Mouse (Mus musculus): ENCODE results near the gene Nrp2. TPM values are rescaled to one million over a fixed set of nuclear protein-coding genes. Genes with fewer than 3 reads are reported as not detected.

Gene Nrp2
- polyA plus RNA-seq, 1 experiment from 2014 or later = 12.5 TPM

- Histone ChIP-seq H3K9me3 (ENCODE audit: control insufficient read depth, low read length) (no peaks in the 10 kb centered on the region), H3K36me3 (ENCODE audit: control insufficient read depth, insufficient read depth, low read length) (no peaks in the 10 kb centered on the region), H3K4me1 (ENCODE audit: control insufficient read depth, insufficient read depth, low read length) (peaks cover 20% of the 10 kb centered on the region), H3K9ac (ENCODE audit: low read length) (no peak overlapping the region), H3K4me2 (peak overlapping the region; percentile 98), H3K27me3 (ENCODE audit: control insufficient read depth, insufficient read depth, low read length) (peaks cover 49% of the 10 kb centered on the region), H3K4me3 (ENCODE audit: low read depth, low read length) (no peak overlapping the region), H3K27ac (ENCODE audit: low read depth, low read length) (no peak overlapping the region)
- DNase-seq (ENCODE audit: low spot score, missing footprints) (peak; percentile 92), ATAC-seq (ENCODE audit: low FRiP score) (no peak)
- WGBS = 8% methylated on average over 17 of the region's 17 CpGs
Observed at GRCm38 (mm10) chr1:62707913-62708860, 5.1 kb downstream of the Nrp2 start.

DNA sequence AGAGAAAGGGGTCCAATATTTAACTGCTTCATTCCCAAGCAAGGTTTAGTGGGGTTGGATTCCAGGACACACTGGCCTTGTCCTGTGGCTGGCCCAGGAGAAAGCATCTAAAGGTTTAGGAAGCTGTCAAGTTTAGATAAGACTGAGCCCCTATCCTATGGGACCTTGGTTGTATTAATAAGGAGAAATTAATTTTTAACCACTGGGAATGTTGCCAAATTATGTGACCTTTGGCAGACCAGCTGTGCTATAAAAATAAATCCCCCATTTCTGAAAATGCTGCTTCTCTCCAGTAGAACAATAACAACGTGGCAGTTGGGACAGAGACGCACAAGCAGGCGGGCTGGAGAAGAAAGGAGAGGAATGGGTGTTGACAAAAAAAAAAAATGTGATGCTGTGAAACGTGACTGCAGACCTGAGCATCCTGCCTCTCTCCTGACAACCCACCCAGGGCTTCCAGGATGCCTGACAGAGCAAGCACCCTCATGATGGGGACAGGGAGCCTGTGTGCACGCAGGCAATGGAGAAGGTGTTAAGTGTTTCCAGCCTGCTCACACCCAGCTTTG is 6.8 kb downstream of the Nrp2 start:
- Histone ChIP-seq H3K27me3 (ENCODE audit: control insufficient read depth, insufficient read depth, low read length) (peaks cover 41% of the 10 kb centered on the region), H3K4me2 (no peak overlapping the region), H3K4me1 (ENCODE audit: control insufficient read depth, insufficient read depth, low read length) (peaks cover 20% of the 10 kb centered on the region), H3K27ac (ENCODE audit: low read depth, low read length) (no peak overlapping the region), H3K9ac (ENCODE audit: low read length) (no peak overlapping the region), H3K36me3 (ENCODE audit: control insufficient read depth, insufficient read depth, low read length) (no peaks in the 10 kb centered on the region), H3K9me3 (ENCODE audit: control insufficient read depth, low read length) (no peaks in the 10 kb centered on the region), H3K4me3 (ENCODE audit: low read depth, low read length) (no peak overlapping the region)
- no peak for ATAC-seq (ENCODE audit: low FRiP score)
- 60% methylated on average over 5 of the region's 5 CpGs for WGBS
- no peak for DNase-seq (ENCODE audit: low spot score, missing footprints)

DNA sequence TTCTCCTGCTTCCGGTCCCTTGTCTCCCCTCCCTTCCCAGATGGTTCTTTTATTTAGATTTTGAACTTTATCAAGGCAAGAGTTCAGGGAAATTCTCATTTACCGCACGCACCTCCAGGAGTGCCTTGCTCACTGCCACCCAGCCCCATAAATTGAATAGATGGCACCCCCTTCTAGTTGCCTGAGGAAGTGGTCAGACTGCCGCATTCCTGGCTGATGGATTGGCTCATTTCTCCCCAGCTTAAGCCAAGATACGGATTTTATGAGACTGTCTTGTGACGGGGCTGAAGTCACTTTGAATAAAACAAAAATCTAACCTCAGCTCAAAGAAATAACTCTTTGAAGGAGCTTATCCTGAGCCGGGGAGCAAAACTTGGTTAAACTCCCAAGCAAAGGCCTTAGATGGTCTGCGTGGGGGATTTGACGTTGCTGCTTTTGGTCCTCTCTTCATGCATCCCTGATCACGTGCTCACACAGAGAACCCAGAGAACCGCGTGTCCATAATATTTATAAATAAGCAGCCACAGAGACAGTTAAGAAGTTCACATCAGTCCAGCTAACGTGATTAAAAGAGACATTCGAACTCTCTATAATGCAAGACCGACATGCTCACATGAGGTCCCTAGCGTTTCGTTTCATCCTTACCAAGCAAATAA is 10.1 kb downstream of the Nrp2 start:
- Histone ChIP-seq H3K9ac (ENCODE audit: low read length) (no peak overlapping the region), H3K4me1 (ENCODE audit: control insufficient read depth, insufficient read depth, low read length) (no peaks in the 10 kb centered on the region), H3K36me3 (ENCODE audit: control insufficient read depth, insufficient read depth, low read length) (no peaks in the 10 kb centered on the region), H3K4me2 (no peak overlapping the region), H3K9me3 (ENCODE audit: control insufficient read depth, low read length) (no peaks in the 10 kb centered on the region), H3K27me3 (ENCODE audit: control insufficient read depth, insufficient read depth, low read length) (peaks cover 17% of the 10 kb centered on the region; the same call in 1 of the 2 replicates), H3K27ac (ENCODE audit: low read depth, low read length) (no peak overlapping the region), H3K4me3 (ENCODE audit: low read depth, low read length) (no peak overlapping the region)
- WGBS = 86% methylated on average over 17 of the region's 17 CpGs
- DNase-seq (ENCODE audit: low spot score, missing footprints) = no peak
- ATAC-seq (ENCODE audit: low FRiP score) = no peak

GRCm38 (mm10) chr1:62715004-62715403 is 11.9 kb downstream of the Nrp2 start:
- ATAC-seq (ENCODE audit: low FRiP score) (no peak), DNase-seq (ENCODE audit: low spot score, missing footprints) (no peak)
- Histone ChIP-seq H3K9me3 (ENCODE audit: control insufficient read depth, low read length) (no peaks in the 10 kb centered on the region), H3K27ac (ENCODE audit: low read depth, low read length) (no peak overlapping the region), H3K4me3 (ENCODE audit: low read depth, low read length) (no peak overlapping the region), H3K4me2 (no peak overlapping the region), H3K36me3 (ENCODE audit: control insufficient read depth, insufficient read depth, low read length) (no peaks in the 10 kb centered on the region), H3K27me3 (ENCODE audit: control insufficient read depth, insufficient read depth, low read length) (peaks cover 6% of the 10 kb centered on the region; the same call in 1 of the 2 replicates), H3K4me1 (ENCODE audit: control insufficient read depth, insufficient read depth, low read length) (no peaks in the 10 kb centered on the region), H3K9ac (ENCODE audit: low read length) (no peak overlapping the region)
- 93% methylated on average over 1 of the region's 1 CpGs for WGBS

GRCm38 (mm10) chr1:62715692-62716091 is 12.6 kb downstream of the Nrp2 start:
- whole genome bisulfite sequencing = 53% methylated on average over 4 of the region's 4 CpGs
- no peak overlapping the region for H3K9ac ChIP-seq (ENCODE audit: low read length)
- H3K36me3 ChIP-seq (ENCODE audit: control insufficient read depth, insufficient read depth, low read length) = no peaks in the 10 kb centered on the region
- no peaks in the 10 kb centered on the region; the same call in 1 of the 2 replicates for H3K27me3 ChIP-seq (ENCODE audit: control insufficient read depth, insufficient read depth, low read length)
- H3K4me2 ChIP-seq = no peak overlapping the region
- no peak overlapping the region for H3K27ac ChIP-seq (ENCODE audit: low read depth, low read length)
- H3K4me3 ChIP-seq (ENCODE audit: low read depth, low read length) = no peak overlapping the region
- no peak for DNase-seq (ENCODE audit: low spot score, missing footprints)
- ATAC-seq (ENCODE audit: low FRiP score) = no peak
- H3K9me3 ChIP-seq (ENCODE audit: control insufficient read depth, low read length) = no peaks in the 10 kb centered on the region
- H3K4me1 ChIP-seq (ENCODE audit: control insufficient read depth, insufficient read depth, low read length) = no peaks in the 10 kb centered on the region; the same call in 1 of the 2 replicates

GRCm38 (mm10) chr1:62716836-62717478 is 13.9 kb downstream of the Nrp2 start:
- no peaks in the 10 kb centered on the region; the same call in 1 of the 2 replicates for H3K4me1 ChIP-seq (ENCODE audit: control insufficient read depth, insufficient read depth, low read length)
- DNase-seq (ENCODE audit: low spot score, missing footprints) = no peak

DNA sequence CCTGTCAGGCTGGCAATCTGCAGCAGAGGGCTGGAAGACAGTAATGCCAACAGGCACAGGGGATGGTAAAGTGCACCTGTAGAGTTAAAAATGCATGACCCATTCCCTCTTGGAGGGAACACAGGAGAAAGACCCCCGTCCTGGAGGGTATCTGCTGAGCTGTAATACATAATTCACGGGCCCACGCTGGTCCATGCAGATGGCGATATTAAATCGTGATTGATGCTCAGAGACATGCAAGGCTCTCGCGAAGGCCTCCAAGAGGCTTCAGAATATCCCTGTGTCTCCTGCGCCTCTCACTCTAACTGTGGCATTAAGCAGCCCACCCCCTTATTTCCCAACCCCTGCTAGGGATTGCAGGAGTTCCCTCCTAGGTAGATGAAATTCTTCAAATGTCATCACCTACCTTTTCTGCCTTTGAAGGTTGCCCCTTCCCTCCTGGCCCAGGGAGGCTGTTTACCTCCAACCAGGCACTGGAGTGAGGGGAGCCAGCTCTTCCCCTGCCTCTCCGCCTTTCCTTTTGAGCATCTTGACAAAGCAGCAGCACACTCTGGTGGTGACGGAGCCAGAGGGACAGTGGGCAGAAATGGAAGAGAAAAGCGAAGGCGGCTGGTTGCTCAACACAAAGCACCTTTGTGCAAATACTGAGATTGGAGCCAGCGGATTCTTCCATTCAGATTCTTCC is 14.6 kb downstream of the Nrp2 start:
- H3K27ac ChIP-seq (ENCODE audit: low read depth, low read length) = no peak overlapping the region
- H3K4me3 ChIP-seq (ENCODE audit: low read depth, low read length) = no peak overlapping the region
- H3K9me3 ChIP-seq (ENCODE audit: control insufficient read depth, low read length) = no peaks in the 10 kb centered on the region; the same call in 1 of the 2 replicates
- no peak overlapping the region for H3K4me2 ChIP-seq
- H3K36me3 ChIP-seq (ENCODE audit: control insufficient read depth, insufficient read depth, low read length) = no peaks in the 10 kb centered on the region
- DNase-seq (ENCODE audit: low spot score, missing footprints) (no peak), ATAC-seq (ENCODE audit: low FRiP score) (no peak)
- H3K27me3 ChIP-seq (ENCODE audit: control insufficient read depth, insufficient read depth, low read length) = no peaks in the 10 kb centered on the region
- H3K4me1 ChIP-seq (ENCODE audit: control insufficient read depth, insufficient read depth, low read length) = no peaks in the 10 kb centered on the region; the same call in 1 of the 2 replicates
- WGBS = 54% methylated on average over 13 of the region's 13 CpGs
- H3K9ac ChIP-seq (ENCODE audit: low read length) = no peak overlapping the region

More at GRCm38 (mm10) chr1:62716836-62717478, 13.9 kb downstream of the Nrp2 start:
- no peak overlapping the region for H3K4me3 ChIP-seq (ENCODE audit: low read depth, low read length)
- no peaks in the 10 kb centered on the region for H3K9me3 ChIP-seq (ENCODE audit: control insufficient read depth, low read length)
- H3K9ac ChIP-seq (ENCODE audit: low read length) = no peak overlapping the region
- no peak for ATAC-seq (ENCODE audit: low FRiP score)
- H3K27ac ChIP-seq (ENCODE audit: low read depth, low read length) = no peak overlapping the region
- no peak overlapping the region for H3K4me2 ChIP-seq
- WGBS = 40% methylated on average over 10 of the region's 10 CpGs
- H3K27me3 ChIP-seq (ENCODE audit: control insufficient read depth, insufficient read depth, low read length) = no peaks in the 10 kb centered on the region
- no peaks in the 10 kb centered on the region for H3K36me3 ChIP-seq (ENCODE audit: control insufficient read depth, insufficient read depth, low read length)

DNA sequence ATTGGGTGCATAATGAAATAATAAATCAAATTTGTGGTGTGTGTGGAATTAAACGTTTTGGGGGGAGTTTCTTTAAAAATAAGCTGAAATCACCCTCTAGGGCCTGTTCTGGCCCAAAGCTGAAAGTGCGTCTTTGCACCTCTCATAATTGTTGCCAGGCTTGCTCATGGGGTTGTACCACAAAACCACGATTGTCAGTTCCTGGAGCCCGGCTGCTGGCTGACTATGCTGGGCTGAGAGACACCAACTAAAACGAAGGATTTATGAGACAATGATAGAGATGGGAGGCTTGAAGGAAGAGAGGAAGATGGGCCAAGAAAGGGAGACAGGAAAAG is 15.1 kb downstream of the Nrp2 start:
- H3K4me2 ChIP-seq = no peak overlapping the region
- H3K27me3 ChIP-seq (ENCODE audit: control insufficient read depth, insufficient read depth, low read length) = no peaks in the 10 kb centered on the region
- no peaks in the 10 kb centered on the region; the same call in 1 of the 2 replicates for H3K4me1 ChIP-seq (ENCODE audit: control insufficient read depth, insufficient read depth, low read length)
- DNase-seq (ENCODE audit: low spot score, missing footprints) = no peak
- no peak overlapping the region for H3K9ac ChIP-seq (ENCODE audit: low read length)
- 65% methylated on average over 5 of the region's 5 CpGs for WGBS
- no peak overlapping the region for H3K27ac ChIP-seq (ENCODE audit: low read depth, low read length)
- no peaks in the 10 kb centered on the region; the same call in 1 of the 2 replicates for H3K9me3 ChIP-seq (ENCODE audit: control insufficient read depth, low read length)
- H3K36me3 ChIP-seq (ENCODE audit: control insufficient read depth, insufficient read depth, low read length) = no peaks in the 10 kb centered on the region; the same call in 1 of the 2 replicates
- ATAC-seq (ENCODE audit: low FRiP score) = no peak
- no peak overlapping the region for H3K4me3 ChIP-seq (ENCODE audit: low read depth, low read length)

Measured in midbrain, embryonic 11.5 days (tissue).